Mouse (Mus musculus) liver, adult 2 months (tissue): ENCODE results near the gene Wipf1. TPM values are rescaled to one million over a fixed set of nuclear protein-coding genes. Genes with fewer than 3 reads are reported as not detected.

Experiments used
- DNase-seq: peaks from one replicate; pipeline ENCODE4 v3.0.0-alpha.2; 2011; ENCODE audit warnings: low read depth, low spot score; ENCODE audit errors: extremely low read depth
- H3K27ac ChIP-seq: fragments of 200-500 bp; replicated peaks from 2 replicates; pipeline ENCODE4 v1.5.1; 2012; ENCODE audit warnings: low read depth, mild to moderate bottlenecking, control low read depth, inconsistent platforms, low read length; ENCODE audit not compliant: insufficient read depth
- H3K27me3 ChIP-seq: fragments of 200-500 bp; 2 replicates; pipeline ENCODE4 v1.6.1; 2012; ENCODE audit warnings: mild to moderate bottlenecking, moderate library complexity, low read length, inconsistent platforms; ENCODE audit not compliant: control insufficient read depth, insufficient read depth
- H3K36me3 ChIP-seq: fragments of 200-500 bp; 2 replicates; pipeline ENCODE4 v1.6.1; 2012; ENCODE audit warnings: low read length, inconsistent platforms; ENCODE audit not compliant: control insufficient read depth, insufficient read depth
- H3K4me1 ChIP-seq: fragments of 200-500 bp; 2 replicates; pipeline ENCODE4 v1.6.1; 2011; ENCODE audit warnings: low read length; ENCODE audit not compliant: control insufficient read depth, insufficient read depth
- H3K4me3 ChIP-seq: fragments of 200-500 bp; 2 replicates; pipeline ENCODE4 v1.5.1; 2011; ENCODE audit warnings: low read depth, mild to moderate bottlenecking, control low read depth, low read length, moderate library complexity; ENCODE audit not compliant: insufficient read depth
- H3K79me2 ChIP-seq: fragments of 200-500 bp; 2 replicates; pipeline ENCODE4 v1.6.1; 2012; ENCODE audit warnings: inconsistent platforms, mild to moderate bottlenecking, low read length, moderate library complexity; ENCODE audit not compliant: control insufficient read depth, insufficient read depth
- H3K9ac ChIP-seq: fragments of 200-500 bp; 2 replicates; pipeline ENCODE4 v1.6.1; 2012; ENCODE audit warnings: low read depth, mild to moderate bottlenecking, control low read depth, inconsistent platforms, low read length
- CTCF ChIP-seq: fragments of 200-500 bp; IDR thresholded peaks from 2 replicates; pipeline ENCODE4 v1.5.1; 2011; ENCODE audit warnings: low read depth, low read length, control low read depth
- POLR2A ChIP-seq: fragments of 200-500 bp; IDR thresholded peaks from 2 replicates; pipeline ENCODE4 v1.6.1; 2011; ENCODE audit warnings: low read length, control low read depth; ENCODE audit not compliant: insufficient read depth; ENCODE audit errors: extremely low read depth
- WGBS: fragments of 180-500 bp; shearing (Covaris S2); methylation state at CpG from one replicate; pipeline ENCODE4 v1.1.7; 2018; 5-methylcytosine and 5-hydroxymethylcytosine counted together
- polyA plus RNA-seq: library from polyadenylated mRNA; depleted of rRNA; stranded (reverse); fragments of >200 nt; gene quantifications from 2 replicates; pipeline ENCODE4 v1.2.3, GENCODE M21; 2012
- total RNA-seq: library from RNA; depleted of rRNA; stranded (reverse); fragments of >200 nt; gene quantifications from 2 replicates; pipeline ENCODE4 v1.2.3, GENCODE M21; 2014

Wipf1 gene
- total and polyA plus RNA-seq, 2 experiments, result 1.4 to 1.7 TPM

DNA sequence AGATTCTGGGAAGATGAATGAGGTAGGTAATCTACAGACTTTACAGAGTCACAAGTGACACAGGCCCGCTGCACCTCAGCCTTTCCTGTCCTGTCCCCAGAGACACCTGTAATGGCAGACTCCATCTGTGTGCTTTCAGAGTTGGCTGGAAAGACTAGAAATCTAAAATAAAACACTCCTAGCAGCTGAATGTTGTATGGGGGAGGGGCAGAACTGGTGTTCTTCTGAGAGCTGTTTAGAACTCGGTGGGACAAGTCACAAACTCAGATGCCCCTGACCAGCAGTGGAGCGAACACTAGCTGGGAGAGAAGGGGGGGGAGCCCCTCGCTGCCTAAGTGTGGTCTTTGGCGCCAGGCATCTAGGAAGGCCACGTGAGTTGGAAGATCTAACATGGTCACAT lies 42.4 kb upstream of the Wipf1 start:
- 78% methylated on average over 6 of the region's 6 CpGs for WGBS

DNA sequence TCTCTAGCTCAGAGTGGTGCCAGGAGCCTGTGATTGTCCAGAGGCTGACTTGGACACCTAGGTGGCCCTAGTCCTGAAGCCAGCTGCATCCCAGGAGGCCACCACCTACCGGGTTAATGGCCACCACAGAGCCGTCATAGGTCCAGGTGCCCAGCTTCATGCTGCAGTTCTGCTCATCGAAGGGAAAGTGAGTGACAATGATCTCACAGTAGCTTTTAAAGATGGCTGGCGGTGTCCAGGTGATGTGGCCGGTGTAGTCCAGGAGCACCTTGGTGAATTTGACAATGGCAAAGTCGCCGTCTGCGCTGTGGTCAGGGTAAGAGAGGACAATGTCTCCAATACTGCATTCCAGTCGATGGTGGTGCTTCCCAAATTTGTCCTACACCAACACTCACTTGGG lies 41.8 kb upstream of the Wipf1 start:
- no peak for TF ChIP-seq POLR2A
- no peak for TF ChIP-seq CTCF
- Histone ChIP-seq H3K9ac (no peak overlapping the region), H3K27ac (no peak overlapping the region), H3K27me3 (no peaks in the 10 kb centered on the region), H3K4me3 (no peak overlapping the region), H3K79me2 (no peaks in the 10 kb centered on the region), H3K4me1 (no peaks in the 10 kb centered on the region), H3K36me3 (no peaks in the 10 kb centered on the region)
- DNase-seq, result no peak
- 90% methylated on average over 9 of the region's 9 CpGs for WGBS

More for the DNA sequence above, 42.4 kb upstream of the Wipf1 start:
- no peak overlapping the region for H3K27ac ChIP-seq
- no peaks in the 10 kb centered on the region for H3K79me2 ChIP-seq
- DNase-seq, result no peak
- H3K4me1 ChIP-seq, result no peaks in the 10 kb centered on the region
- H3K36me3 ChIP-seq, result no peaks in the 10 kb centered on the region
- no peak overlapping the region for H3K9ac ChIP-seq
- no peaks in the 10 kb centered on the region for H3K27me3 ChIP-seq
- no peak for TF ChIP-seq CTCF
- no peak for TF ChIP-seq POLR2A
- H3K4me3 ChIP-seq, result no peak overlapping the region

DNA sequence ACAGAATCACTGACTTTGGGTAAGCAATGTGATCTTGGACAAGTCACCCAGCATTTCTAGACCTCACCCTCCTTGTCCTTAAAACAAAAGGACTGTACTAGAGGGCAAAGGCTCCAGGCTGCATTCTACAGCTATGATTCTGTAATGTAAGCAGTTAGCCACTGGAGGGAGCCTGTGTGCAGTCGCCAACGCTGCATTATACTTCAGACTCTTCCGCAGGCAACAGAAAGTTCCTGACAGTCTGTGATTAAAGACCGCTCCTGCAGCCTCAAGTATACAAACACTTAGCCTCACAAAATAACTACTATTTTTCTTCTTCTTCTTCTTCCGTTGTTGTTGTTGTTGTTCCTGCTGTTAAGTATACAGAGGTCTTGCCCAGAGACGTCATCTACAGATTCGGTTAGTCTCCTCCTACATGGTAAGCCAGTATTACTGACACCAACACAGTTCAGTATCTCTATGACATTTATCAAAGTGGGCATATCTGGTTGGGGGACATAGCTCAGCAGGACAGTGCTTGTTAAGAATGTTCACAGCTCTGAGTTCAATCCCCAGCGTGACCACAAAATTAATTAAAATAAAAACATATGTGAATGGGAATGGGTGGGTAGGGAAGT lies 37.6 kb upstream of the Wipf1 start:
- H3K9ac ChIP-seq, result no peak overlapping the region
- H3K27me3 ChIP-seq, result no peaks in the 10 kb centered on the region
- H3K4me3 ChIP-seq, result no peak overlapping the region
- no peak overlapping the region for H3K27ac ChIP-seq
- H3K4me1 ChIP-seq, result no peaks in the 10 kb centered on the region
- 21% methylated on average over 8 of the region's 8 CpGs for WGBS
- DNase-seq, result peak; percentile 47
- H3K79me2 ChIP-seq, result no peaks in the 10 kb centered on the region
- H3K36me3 ChIP-seq, result no peaks in the 10 kb centered on the region
- TF ChIP-seq CTCF (peak; percentile 76), POLR2A (no peak)

DNA sequence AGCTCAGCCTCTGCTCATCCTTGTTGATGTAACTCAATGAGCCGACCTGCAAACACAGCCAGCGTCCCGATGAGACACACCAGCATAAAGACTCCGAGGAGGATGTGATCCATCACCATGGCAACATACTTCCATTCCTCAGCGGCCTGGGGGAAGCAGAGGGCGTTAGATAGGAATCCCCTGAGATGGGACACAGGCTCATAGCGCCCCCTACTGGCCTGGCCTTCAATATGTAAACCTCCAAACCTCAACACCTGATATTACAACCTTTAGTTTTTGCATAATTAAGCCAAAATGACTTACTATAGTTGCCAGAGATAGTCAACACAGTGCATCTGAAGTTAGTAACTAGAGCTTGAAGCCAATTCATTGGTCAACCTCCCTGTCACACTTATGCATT lies 36.6 kb upstream of the Wipf1 start:
- DNase-seq, result no peak
- no peaks in the 10 kb centered on the region for H3K79me2 ChIP-seq
- WGBS, result 25% methylated on average over 7 of the region's 7 CpGs
- no peaks in the 10 kb centered on the region for H3K36me3 ChIP-seq
- no peak overlapping the region for H3K4me3 ChIP-seq
- H3K9ac ChIP-seq, result no peak overlapping the region
- no peaks in the 10 kb centered on the region for H3K4me1 ChIP-seq
- no peaks in the 10 kb centered on the region for H3K27me3 ChIP-seq
- no peak for TF ChIP-seq POLR2A
- TF ChIP-seq CTCF, result peak; percentile 56
- no peak overlapping the region for H3K27ac ChIP-seq

DNA sequence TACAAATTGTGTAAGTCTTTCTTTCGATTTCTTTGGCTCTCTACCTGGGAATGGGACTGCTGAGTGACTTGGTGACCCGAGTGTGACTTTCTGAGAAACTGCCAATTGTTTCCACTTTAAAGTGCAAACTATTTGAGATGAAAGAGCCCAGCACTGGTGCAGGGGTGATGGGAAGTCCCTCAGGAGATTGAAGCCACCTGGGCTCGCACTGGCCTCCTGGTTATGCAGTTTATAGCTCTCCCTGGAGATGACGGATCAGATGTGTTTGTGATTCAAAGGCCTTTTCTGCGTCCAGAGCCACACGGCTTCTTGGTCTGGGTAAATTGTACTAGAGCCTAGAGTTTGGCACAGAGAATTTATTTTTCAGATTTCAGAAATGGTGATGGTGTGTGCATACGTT lies 34.2 kb upstream of the Wipf1 start:
- no peak overlapping the region for H3K27ac ChIP-seq
- no peak overlapping the region for H3K4me3 ChIP-seq
- no peaks in the 10 kb centered on the region for H3K27me3 ChIP-seq
- TF ChIP-seq CTCF (no peak), POLR2A (no peak)
- 75% methylated on average over 7 of the region's 7 CpGs for WGBS
- H3K4me1 ChIP-seq, result no peaks in the 10 kb centered on the region
- no peaks in the 10 kb centered on the region for H3K79me2 ChIP-seq
- H3K36me3 ChIP-seq, result no peaks in the 10 kb centered on the region
- no peak overlapping the region for H3K9ac ChIP-seq
- no peak for DNase-seq

DNA sequence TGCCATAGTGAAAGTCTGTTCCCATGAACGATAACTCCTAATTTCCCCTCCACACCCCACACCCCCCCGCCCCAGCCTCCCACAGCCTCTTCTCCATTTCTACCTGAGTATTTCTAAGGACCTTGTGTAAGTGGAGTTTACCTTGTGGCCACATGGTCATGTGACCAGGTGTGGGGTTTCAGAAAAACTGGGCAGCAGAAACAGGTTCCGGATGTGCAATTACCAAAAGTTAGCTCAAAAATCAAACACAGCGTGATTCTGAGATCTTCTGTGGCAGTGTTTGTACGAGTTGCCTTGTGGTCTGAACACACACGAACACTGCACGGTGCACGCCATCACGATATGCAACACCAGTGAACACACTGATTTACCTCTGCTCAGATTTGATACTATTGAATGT lies 33.1 kb upstream of the Wipf1 start:
- 93% methylated on average over 9 of the region's 9 CpGs for WGBS
- no peak overlapping the region for H3K9ac ChIP-seq
- TF ChIP-seq POLR2A, result no peak
- TF ChIP-seq CTCF, result no peak
- no peaks in the 10 kb centered on the region for H3K79me2 ChIP-seq
- H3K27ac ChIP-seq, result no peak overlapping the region
- no peaks in the 10 kb centered on the region for H3K27me3 ChIP-seq
- no peak for DNase-seq
- H3K36me3 ChIP-seq, result no peaks in the 10 kb centered on the region
- no peaks in the 10 kb centered on the region for H3K4me1 ChIP-seq
- H3K4me3 ChIP-seq, result no peak overlapping the region
